Mouse (Mus musculus): Measurements from ENCODE around the gene Rnf224. TPM values are rescaled to one million over a fixed set of nuclear protein-coding genes. Genes with fewer than 3 reads are reported as not detected.
A peak's percentile ranks its signal among the peaks of the same experiment; 100 is the strongest.

Gene Rnf224
- polyA plus RNA-seq, 1 experiment from 2014 or later, result not detected

DNA sequence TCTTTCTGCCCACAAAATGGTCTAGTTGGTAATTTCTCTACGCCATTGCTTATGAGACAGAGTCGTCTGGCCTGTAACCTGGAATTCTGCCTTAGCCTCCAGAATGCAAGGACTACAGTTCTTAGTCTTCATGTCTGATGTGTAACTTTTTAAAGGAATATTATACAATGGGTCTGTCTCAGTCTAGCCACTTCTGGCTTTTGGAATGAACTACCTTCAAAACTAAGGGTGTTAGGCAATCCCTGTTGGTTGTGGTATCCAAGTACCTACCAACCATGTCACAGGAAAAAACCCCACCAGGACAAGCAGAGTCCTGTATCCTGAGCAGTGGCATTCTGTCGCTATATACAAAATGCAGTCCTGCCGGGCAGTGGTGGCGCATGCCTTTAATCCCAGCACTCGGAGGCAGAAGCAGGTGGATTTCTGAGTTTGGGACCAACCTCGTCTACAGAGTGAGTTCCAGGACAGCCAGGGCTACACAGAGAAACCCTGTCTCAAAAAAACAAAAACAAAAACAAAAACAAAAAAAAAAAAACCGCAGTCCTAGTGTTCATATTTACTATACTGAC, 10.7 kb downstream of the Rnf224 start:
- Histone ChIP-seq H3K36me3 (ENCODE audit: control insufficient read depth, insufficient read depth, low read length) (no peaks in the 10 kb centered on the region), H3K9ac (ENCODE audit: low read depth, low read length) (no peak overlapping the region), H3K4me2 (ENCODE audit: low read length) (peak overlapping the region; percentile 58), H3K9me3 (replicated peaks; ENCODE audit: control insufficient read depth, low read length, poor library complexity, severe bottlenecking) (no peaks in the 10 kb centered on the region), H3K27me3 (ENCODE audit: control insufficient read depth, insufficient read depth, low read depth, low read length) (no peaks in the 10 kb centered on the region), H3K27ac (ENCODE audit: low read length) (peak overlapping the region; percentile 97), H3K4me1 (ENCODE audit: control insufficient read depth, insufficient read depth, low read length) (peaks cover 15% of the 10 kb centered on the region), H3K4me3 (ENCODE audit: low read depth, low read length) (no peak overlapping the region)
- no peak for ATAC-seq
- 76% methylated on average over 8 of the region's 8 CpGs for WGBS

DNA sequence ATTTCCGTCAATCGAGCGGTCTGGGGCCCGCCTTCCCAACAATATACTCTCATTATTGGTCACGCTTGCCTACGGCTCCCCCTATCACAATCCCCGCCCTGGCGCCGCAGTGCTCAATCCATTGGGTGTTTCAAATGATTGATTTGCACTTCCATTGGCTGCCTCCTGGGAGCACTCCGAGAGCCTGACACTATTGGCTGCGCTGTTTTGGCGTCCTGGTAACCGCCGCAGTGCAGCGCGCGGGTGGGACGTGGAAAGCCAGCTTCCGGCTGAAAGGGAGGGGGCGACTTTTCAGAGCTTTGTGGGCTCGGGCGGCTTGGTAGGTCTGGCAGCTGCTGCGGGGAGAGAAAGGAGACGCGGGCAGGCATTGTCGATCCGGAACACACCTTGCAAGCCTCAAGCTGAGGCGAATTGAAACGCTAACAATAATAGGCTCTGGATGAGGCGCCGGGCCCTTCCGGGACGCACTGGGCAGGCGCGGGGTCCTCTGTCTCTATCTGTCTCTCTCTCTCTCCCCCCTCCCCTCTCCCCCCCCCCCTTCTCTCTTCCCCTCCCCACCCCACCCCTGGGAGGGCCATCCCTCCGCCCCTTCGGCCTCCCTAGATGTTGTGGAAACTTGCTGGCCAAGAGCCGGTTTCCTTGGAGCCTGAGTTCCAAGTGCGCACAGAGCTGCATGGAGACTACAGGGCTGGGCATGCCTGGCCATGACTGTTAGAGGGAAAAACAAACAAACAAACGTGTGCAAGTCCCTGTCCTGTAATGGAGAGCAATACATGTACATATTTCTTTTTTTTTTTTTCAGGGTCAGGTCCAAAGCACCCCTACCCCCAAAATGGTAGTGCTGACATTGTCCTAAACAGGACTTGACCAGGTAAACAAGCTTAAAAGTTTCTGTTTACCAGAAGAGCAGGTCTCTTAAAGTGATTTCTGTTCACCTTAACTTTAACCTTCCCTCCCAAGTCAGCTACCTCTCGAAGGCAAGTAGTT, 11.5 kb downstream of the Rnf224 start:
- Histone ChIP-seq H3K4me2 (ENCODE audit: low read length) (peak overlapping the region; percentile 58), H3K9ac (ENCODE audit: low read depth, low read length) (peak overlapping the region; percentile 73), H3K36me3 (ENCODE audit: control insufficient read depth, insufficient read depth, low read length) (no peaks in the 10 kb centered on the region), H3K27ac (ENCODE audit: low read length) (peak overlapping the region; percentile 97), H3K27me3 (ENCODE audit: control insufficient read depth, insufficient read depth, low read depth, low read length) (no peaks in the 10 kb centered on the region), H3K4me1 (ENCODE audit: control insufficient read depth, insufficient read depth, low read length) (peaks cover 15% of the 10 kb centered on the region), H3K4me3 (ENCODE audit: low read depth, low read length) (peak overlapping the region; percentile 50), H3K9me3 (replicated peaks; ENCODE audit: control insufficient read depth, low read length, poor library complexity, severe bottlenecking) (no peaks in the 10 kb centered on the region)
- peak; percentile 98 for ATAC-seq
- 2% methylated on average over 40 of the region's 41 CpGs for WGBS

DNA sequence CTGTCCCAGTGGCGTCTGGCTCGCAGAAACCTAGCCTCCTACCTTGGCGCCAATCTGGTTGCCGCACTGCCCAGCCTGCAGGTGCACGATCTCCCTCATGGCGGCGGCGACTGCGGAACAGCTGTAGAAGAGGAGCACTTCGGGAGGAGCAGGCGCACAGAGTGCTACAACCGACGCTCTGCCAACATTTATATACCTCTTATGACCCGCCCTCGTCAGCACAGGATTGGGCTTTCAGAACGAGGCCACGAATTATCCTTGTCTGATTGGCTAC, 12.2 kb downstream of the Rnf224 start, which contains the start of gene Tubb4b:
TSS of gene Tubb4b (minus strand) at position 211 of the 274 bp plus-strand sequence.
- Histone ChIP-seq H3K4me2 (ENCODE audit: low read length) (peak within 1 kb of the TSS; percentile 97), H3K9me3 (replicated peaks; ENCODE audit: control insufficient read depth, low read length, poor library complexity, severe bottlenecking) (no peaks in the 10 kb centered on the region), H3K36me3 (ENCODE audit: control insufficient read depth, insufficient read depth, low read length) (no peaks in the 10 kb centered on the region), H3K27ac (ENCODE audit: low read length) (peak within 1 kb of the TSS; percentile 97), H3K9ac (ENCODE audit: low read depth, low read length) (peak within 1 kb of the TSS; percentile 86), H3K27me3 (ENCODE audit: control insufficient read depth, insufficient read depth, low read depth, low read length) (no peaks in the 10 kb centered on the region), H3K4me3 (ENCODE audit: low read depth, low read length) (peak within 1 kb of the TSS; percentile 84), H3K4me1 (ENCODE audit: control insufficient read depth, insufficient read depth, low read length) (peaks cover 15% of the 10 kb centered on the region)
- ATAC-seq, result no peak
- WGBS, result 0% methylated on average over 17 of the region's 17 CpGs

DNA sequence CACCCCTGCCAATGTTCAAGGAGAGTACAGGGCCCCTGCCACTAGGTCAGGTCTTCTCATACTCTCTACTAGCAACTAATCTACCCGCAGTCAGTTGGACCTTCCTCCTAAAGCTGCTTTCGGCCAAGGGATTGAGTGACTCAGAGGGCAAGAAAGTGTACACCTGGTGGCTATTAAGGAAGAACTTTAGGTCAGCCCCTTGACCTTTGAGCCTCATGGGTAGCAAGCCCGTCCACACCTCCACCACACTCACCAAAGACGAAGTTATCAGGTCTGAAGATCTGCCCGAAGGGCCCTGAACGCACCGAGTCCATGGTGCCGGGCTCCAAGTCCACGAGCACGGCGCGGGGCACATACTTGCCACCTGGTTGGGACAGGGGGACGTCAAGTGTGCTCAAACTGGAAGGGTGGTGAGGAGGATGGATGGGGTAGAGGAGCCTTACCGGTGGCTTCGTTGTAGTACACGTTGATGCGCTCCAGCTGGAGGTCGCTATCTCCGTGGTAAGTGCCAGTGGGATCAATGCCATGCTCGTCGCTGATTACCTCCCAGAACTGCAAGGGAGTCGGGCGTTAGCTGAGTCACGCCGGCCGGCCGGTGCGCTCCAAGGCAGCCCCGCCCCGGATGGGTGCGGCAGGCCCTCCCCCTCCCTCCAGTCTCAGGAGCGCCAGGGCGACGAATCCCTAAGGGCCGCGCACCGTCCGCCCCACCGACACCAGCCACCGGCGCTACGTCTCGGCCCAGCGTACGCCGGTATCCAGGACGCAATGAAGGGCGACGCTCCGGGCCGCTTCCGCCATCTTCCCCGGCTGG, 12.7 kb downstream of the Rnf224 start:
- Histone ChIP-seq H3K27ac (ENCODE audit: low read length) (peak overlapping the region; percentile 88), H3K9ac (ENCODE audit: low read depth, low read length) (peak overlapping the region; percentile 86), H3K27me3 (ENCODE audit: control insufficient read depth, insufficient read depth, low read depth, low read length) (no peaks in the 10 kb centered on the region), H3K4me3 (ENCODE audit: low read depth, low read length) (peak overlapping the region; percentile 84), H3K36me3 (ENCODE audit: control insufficient read depth, insufficient read depth, low read length) (no peaks in the 10 kb centered on the region), H3K4me1 (ENCODE audit: control insufficient read depth, insufficient read depth, low read length) (peaks cover 14% of the 10 kb centered on the region), H3K9me3 (replicated peaks; ENCODE audit: control insufficient read depth, low read length, poor library complexity, severe bottlenecking) (no peaks in the 10 kb centered on the region), H3K4me2 (ENCODE audit: low read length) (peak overlapping the region; percentile 97)
- ATAC-seq, result peak; percentile 32
- 2% methylated on average over 51 of the region's 53 CpGs for WGBS

DNA sequence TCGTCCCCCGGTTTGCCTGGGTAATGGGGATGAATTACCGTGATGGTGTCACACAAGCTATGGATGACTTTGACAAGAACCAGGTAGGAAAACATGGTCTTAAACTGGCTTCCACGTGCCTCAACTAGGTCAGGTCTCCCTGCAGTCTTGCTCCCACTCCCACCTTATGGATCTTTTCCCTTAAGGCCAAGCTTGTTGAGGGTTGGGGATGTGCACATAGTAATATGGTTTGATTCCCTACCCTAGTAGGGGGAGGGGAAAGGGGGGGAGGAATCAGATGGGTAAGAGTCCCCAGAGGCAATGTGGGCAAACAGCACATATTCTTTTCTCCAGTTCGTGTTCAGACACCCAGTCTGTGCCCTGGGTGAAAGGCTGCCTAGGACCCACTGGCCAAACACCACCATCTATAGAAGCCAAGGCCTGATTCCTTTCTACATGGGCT, 15.2 kb downstream of the Rnf224 start:
- 75% methylated on average over 5 of the region's 5 CpGs for WGBS
- no peaks in the 10 kb centered on the region for H3K36me3 ChIP-seq (ENCODE audit: control insufficient read depth, insufficient read depth, low read length)
- no peak for ATAC-seq

DNA sequence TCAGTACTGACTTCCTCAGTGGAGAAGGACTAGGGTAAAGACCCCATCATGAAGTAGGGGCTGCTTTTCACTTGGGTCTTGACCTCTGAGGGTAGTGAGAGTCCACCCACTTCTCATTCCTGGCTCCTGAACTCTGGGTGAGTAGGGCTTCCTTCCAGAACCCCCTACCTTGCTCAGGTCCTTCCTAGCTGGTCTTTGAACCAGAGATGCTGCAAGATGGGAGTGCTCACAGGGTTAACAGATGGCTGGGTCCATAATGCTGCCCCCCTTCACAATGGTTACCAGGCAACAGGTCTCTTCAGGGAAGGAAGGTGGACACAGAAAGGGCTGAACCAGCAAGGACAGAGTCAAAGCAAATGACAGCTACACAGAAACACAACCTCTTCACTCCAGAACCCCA, 18.1 kb downstream of the Rnf224 start, which contains the start of gene Fam166a:
TSS of gene Fam166a (plus strand) at position 301 of the 400 bp plus-strand sequence.
- Histone ChIP-seq H3K4me2 (ENCODE audit: low read length) (no peak within 1 kb of the TSS), H3K9me3 (replicated peaks; ENCODE audit: control insufficient read depth, low read length, poor library complexity, severe bottlenecking) (no peaks in the 10 kb centered on the region), H3K9ac (ENCODE audit: low read depth, low read length) (no peak within 1 kb of the TSS), H3K4me3 (ENCODE audit: low read depth, low read length) (no peak within 1 kb of the TSS), H3K27ac (ENCODE audit: low read length) (no peak within 1 kb of the TSS), H3K4me1 (ENCODE audit: control insufficient read depth, insufficient read depth, low read length) (peaks cover 3% of the 10 kb centered on the region), H3K36me3 (ENCODE audit: control insufficient read depth, insufficient read depth, low read length) (no peaks in the 10 kb centered on the region), H3K27me3 (ENCODE audit: control insufficient read depth, insufficient read depth, low read depth, low read length) (no peaks in the 10 kb centered on the region)
- ATAC-seq, result no peak

More for the DNA sequence above, 15.2 kb downstream of the Rnf224 start:
- Histone ChIP-seq H3K4me1 (ENCODE audit: control insufficient read depth, insufficient read depth, low read length) (peaks cover 11% of the 10 kb centered on the region), H3K9me3 (replicated peaks; ENCODE audit: control insufficient read depth, low read length, poor library complexity, severe bottlenecking) (no peaks in the 10 kb centered on the region), H3K27ac (ENCODE audit: low read length) (no peak overlapping the region), H3K27me3 (ENCODE audit: control insufficient read depth, insufficient read depth, low read depth, low read length) (no peaks in the 10 kb centered on the region), H3K4me3 (ENCODE audit: low read depth, low read length) (no peak overlapping the region), H3K9ac (ENCODE audit: low read depth, low read length) (no peak overlapping the region), H3K4me2 (ENCODE audit: low read length) (no peak overlapping the region)

DNA sequence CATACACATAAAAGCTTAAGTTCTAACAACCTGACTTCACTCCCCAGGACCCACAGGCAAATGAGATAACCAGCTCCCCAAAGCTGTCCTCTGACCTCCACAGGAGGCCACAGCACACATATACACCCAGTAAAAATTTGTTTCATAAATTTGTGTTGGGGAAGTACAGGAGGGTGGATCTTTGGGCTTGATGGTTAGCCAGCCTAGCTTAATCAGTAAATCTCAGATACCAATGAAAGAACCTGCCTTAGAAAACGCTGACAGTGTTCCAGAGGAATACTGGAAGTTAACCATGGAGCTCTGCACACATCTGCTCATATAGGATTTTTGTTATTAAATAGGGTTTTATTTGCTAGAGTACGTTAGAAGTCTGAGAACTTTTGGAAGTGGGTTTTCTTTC, 18.9 kb downstream of the Rnf224 start:
- Histone ChIP-seq H3K9ac (ENCODE audit: low read depth, low read length) (no peak overlapping the region), H3K4me3 (ENCODE audit: low read depth, low read length) (no peak overlapping the region), H3K4me2 (ENCODE audit: low read length) (no peak overlapping the region), H3K9me3 (replicated peaks; ENCODE audit: control insufficient read depth, low read length, poor library complexity, severe bottlenecking) (no peaks in the 10 kb centered on the region), H3K27me3 (ENCODE audit: control insufficient read depth, insufficient read depth, low read depth, low read length) (no peaks in the 10 kb centered on the region), H3K4me1 (ENCODE audit: control insufficient read depth, insufficient read depth, low read length) (no peaks in the 10 kb centered on the region), H3K36me3 (ENCODE audit: control insufficient read depth, insufficient read depth, low read length) (no peaks in the 10 kb centered on the region), H3K27ac (ENCODE audit: low read length) (no peak overlapping the region)
- ATAC-seq, result no peak
- WGBS, result 71% methylated on average over 2 of the region's 2 CpGs

DNA sequence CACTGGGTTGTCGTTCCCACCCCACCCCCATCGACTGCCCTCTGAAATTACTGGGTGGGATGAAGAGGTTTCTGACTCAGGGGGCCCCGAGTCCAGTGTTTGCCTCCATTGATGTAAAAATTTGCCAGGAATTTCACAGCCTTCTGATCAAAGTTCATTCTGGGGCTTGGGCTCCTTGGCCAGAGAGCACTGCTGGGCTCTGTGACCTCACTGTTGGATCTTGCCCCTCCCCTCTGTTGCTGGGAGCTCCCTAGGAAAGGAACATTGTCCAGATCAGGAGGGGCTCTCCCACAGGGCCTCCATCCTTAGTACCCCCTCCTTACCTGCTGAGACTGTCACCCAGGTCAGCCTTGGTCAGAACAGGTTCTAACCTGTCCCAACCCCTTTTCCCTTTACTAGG, 22.1 kb downstream of the Rnf224 start, which contains the start of gene Stpg3:
TSS of gene Stpg3 (minus strand) at position 194 of the 400 bp plus-strand sequence.
- no peak within 1 kb of the TSS for H3K4me3 ChIP-seq (ENCODE audit: low read depth, low read length)
- peaks cover 16% of the 10 kb centered on the region for H3K4me1 ChIP-seq (ENCODE audit: control insufficient read depth, insufficient read depth, low read length)
- H3K27me3 ChIP-seq (ENCODE audit: control insufficient read depth, insufficient read depth, low read depth, low read length), result no peaks in the 10 kb centered on the region
- no peak within 1 kb of the TSS for H3K27ac ChIP-seq (ENCODE audit: low read length)
- no peak within 1 kb of the TSS for H3K4me2 ChIP-seq (ENCODE audit: low read length)
- 67% methylated on average over 3 of the region's 3 CpGs for WGBS
- no peaks in the 10 kb centered on the region for H3K9me3 ChIP-seq (replicated peaks; ENCODE audit: control insufficient read depth, low read length, poor library complexity, severe bottlenecking)
- H3K36me3 ChIP-seq (ENCODE audit: control insufficient read depth, insufficient read depth, low read length), result no peaks in the 10 kb centered on the region
- no peak for ATAC-seq
- no peak within 1 kb of the TSS for H3K9ac ChIP-seq (ENCODE audit: low read depth, low read length)

Measured in midbrain, embryonic 16.5 days (tissue).